Mouse (Mus musculus): ENCODE data around the gene A130010J15Rik.
A peak's percentile ranks its signal among the peaks of the same experiment; 100 is the strongest.

Gene A130010J15Rik

DNA sequence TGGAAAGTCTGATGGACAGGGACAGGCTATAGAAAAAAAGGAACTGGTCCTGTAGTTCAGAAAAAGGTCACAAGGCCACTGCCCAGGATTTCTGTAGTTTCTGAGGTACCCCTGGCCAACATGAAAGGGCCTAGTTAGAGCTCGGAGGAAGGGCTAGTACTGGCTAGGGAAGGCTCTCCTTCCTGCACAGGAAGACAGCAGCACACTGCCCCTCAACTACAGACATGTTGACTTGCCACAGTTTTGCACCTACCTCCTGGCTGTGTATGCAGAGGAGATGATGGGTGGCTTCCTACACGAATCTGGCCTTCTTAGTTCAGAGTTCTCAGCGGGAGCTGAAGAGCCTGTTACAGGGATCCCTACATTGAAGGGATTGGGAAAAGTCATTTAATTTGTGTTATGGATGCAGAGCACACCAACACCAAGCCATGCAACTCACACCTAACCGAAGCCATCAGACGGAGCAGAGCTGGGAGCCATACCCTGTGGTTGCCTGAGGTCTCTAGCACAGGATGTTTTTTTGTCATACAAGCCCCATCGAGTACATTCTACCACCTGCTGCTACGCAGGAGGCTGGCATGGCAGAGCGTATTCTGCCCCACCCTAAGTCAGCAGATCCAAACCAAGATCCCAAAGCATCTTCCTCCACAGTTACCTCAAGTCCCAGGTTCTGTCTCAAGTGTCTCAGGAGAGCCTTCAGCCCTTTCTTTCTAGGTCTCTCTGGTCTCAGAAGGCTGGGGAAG lies 33.0 kb downstream of the A130010J15Rik start:
- DNase-seq (ENCODE audit: low read depth, low spot score): no peak

DNA sequence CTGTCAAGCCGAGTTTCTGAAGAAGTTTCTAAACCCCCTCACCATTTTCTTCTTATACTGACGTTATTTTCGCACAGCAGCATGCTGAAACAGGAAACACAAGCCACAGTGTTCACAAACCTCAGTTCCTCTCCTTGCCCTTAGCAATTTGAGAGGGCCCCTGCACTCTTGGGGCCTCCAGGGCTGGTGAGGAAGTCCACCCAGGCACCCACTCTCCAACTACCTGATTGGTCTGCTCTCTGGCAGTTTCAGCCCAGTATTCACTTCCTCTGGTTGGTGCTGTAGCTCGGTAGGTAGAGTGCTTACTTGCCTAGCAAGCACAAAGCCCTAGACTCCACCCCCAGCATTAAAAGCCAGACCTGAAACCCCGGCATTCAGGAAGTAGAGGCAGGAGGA lies 33.5 kb downstream of the A130010J15Rik start, which contains the start of gene Traf3ip3:
Traf3ip3 (minus strand) TSS at position 321 of the 396 bp plus-strand sequence.
- DNase-seq (ENCODE audit: low read depth, low spot score): peak; percentile 39

DNA sequence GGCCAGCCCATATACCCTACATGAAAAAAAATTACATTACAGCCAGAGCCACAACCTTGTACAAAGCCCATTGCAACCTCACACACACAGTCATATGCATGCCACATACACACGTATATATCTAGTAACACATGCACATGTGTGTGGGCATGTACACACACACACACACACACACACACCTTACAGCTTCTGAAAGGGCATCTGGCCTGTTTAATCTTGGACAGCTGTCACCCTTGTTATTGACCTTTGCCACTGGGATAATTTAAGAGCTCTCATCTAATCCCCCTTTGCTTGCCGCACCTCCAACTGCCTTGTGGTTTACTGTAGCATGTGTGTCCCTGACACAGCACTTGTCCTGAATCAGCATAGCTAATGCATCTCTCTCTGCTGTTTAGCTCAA lies 36.0 kb downstream of the A130010J15Rik start:
- no peak for DNase-seq (ENCODE audit: low read depth, low spot score)

DNA sequence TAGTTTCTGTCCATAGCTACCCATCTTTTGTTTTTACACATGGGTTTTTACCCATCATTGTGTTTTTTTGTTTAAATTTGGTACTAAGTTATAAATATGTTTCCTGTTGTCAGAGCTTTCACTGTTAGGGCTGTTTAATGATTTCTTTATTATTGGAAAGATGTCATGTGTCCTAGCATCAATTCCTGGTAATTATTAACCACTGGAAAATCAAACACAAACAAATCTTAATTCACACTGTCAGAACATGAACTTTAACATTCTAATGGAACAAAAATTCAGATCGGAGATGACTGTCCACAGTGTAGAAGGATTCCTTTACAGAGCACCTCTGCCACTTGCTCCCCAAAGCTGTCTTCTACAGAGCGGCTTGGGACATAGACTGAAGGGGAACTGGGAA lies 37.6 kb downstream of the A130010J15Rik start:
- no peak for DNase-seq (ENCODE audit: low read depth, low spot score)

DNA sequence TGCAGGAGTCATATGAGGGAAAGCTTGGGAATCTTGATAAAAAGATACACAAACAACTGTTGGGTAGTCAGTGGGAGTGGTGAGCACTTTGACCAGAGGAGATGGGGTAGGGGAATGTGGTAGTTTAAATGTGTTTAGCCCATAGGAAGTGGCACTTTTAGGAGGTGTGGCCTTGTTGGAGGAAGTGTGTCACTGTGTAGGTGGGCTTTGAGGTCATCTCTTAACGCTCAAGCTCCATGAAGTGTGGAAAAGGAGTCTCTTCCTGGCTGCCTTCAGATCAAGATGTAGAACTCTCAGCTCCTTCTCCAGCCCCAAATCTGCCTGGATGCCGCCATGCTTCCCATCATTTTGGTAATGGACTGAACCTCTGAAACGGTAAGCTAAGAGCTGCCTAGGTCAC lies 39.7 kb downstream of the A130010J15Rik start, which contains the start of gene Lamb3:
Lamb3 (plus strand) TSS at position 197 of the 400 bp plus-strand sequence.
- no peak for DNase-seq (ENCODE audit: low read depth, low spot score)

DNA sequence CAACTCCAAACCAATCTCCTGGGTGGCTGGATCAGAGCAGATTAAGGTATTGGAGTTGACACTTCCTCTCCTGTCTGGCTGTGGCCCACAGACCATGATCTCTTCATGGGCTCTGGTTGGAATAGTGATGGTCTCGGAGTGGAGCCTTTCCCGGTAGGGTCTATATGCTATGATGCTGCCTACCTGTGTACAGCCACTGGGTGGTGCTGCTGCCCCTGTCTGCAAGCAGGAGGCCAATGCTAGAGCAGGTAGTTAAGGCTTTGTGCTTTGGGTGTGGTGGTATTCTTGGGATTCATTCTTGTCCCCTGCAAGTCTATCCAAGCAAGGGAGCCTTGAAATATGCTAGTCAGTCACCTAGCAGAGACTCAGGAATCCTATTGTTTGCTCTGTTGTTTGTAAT lies 40.3 kb downstream of the A130010J15Rik start:
- DNase-seq (ENCODE audit: low read depth, low spot score): no peak

DNA sequence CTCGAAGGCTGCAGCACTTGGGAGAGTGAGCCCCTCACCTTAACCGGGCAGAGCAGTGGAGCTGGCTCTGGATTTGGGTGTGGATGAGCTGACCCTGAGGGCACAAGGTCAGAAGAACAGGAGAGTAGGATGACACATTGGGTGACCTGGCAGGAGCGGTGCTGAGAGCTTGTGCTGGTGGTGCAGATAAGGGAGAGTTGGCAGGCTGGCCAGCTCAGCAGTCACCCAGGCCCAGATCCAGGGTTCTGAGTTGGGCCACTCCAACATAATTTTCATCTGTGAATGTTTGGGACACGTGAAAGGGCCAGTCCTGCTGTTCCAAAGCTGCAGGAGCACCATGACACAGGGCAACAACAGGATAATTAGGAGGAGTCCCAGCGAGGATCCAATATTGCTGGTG lies 43.5 kb downstream of the A130010J15Rik start:
- no peak for DNase-seq (ENCODE audit: low read depth, low spot score)

DNA sequence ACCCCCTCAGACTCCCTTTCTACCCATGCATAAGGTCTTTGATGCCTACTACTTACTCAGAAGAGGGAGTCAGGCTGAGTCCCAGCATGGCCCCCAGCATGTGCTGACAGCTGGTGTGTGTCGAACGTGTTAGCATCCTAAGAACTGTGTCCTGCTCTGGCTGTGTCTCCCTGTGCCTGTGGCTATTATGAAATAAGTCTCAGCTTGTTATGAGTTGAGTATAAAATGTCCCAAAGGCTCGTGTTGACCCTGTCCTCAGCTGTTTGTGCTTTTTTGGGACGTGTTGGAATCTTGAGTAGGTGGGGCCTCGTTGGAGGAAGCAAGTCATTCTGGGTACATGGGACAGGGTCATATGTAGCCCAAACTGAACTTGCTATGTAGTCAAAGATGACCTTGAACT lies 46.2 kb downstream of the A130010J15Rik start:
- DNase-seq (ENCODE audit: low read depth, low spot score): no peak

DNA sequence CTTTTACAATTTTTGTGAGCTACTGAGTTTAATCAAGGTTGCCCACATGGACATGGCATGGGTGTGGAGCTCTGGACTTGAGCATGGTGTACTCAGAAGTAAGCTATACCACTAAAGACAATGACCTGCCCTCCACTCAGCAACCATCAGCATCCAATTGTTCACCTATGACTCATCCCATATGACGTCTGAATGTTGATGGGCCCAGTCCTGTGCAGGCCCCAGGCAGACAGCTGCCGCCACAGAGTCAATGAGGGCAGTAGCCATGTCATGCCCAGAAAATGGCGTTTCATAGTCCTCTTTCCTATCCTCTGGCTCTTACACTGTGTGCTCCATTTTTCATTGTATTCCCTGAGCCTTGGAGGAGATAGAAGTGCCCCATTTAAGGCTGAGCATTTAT lies 48.2 kb downstream of the A130010J15Rik start:
- no peak for DNase-seq (ENCODE audit: low read depth, low spot score)

DNA sequence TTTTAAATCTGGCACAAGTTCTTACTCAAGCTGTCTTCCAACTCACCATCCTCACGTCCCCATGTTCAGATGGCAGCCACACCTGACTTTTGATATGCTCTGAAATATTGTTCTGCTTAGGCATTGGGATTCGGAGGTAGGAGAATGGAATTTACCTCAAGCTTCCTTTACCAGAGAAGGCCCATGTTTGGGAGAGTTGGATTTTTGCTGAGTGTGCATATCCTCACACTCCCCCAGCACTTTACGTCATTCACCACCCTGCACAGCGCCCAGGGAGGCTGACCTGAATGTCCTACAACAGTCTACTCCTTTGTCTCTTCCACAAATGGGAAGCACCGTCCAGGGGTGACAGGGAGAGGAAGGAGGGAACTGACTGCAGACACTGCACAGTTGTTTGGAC lies 52.6 kb downstream of the A130010J15Rik start:
- DNase-seq (ENCODE audit: low read depth, low spot score): no peak

DNA sequence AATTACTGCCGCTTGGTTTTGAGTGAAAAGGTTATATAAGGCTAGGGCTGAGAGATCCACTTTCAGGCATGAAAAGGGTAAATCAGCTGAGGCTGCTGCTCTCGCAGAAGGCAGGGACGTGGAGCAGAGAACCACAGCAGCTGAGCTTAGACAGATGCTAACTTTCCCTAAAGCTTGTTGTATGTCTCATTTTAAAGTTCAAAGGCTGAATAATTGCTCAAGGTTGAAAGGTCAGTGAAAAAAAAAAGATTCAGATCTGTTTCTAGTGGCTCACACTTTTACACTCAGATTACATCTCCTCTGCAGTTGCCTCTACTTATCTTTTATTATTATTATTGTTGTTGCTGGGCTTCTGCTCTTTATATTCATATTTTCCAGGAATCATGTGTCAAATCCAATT lies 57.7 kb downstream of the A130010J15Rik start:
- DNase-seq (ENCODE audit: low read depth, low spot score): no peak

DNA sequence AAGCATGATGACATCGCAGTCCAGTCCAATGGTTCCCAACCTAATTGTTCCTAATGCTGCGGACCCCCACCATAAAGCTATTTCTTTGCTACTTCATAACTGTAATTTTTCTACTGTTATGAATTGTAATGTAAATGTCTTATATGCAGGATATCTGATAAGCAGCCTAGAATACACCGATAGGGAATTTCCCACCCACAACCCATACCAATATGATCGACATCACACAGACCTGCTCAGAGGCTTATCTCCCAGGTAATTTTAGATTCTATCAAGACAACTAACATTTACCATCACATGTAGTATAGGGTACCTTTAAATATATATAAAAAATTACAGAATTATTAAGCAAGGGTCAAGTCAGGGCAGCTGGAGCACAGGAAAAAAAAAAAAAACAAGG lies 58.3 kb downstream of the A130010J15Rik start:
- DNase-seq (ENCODE audit: low read depth, low spot score): no peak

DNA sequence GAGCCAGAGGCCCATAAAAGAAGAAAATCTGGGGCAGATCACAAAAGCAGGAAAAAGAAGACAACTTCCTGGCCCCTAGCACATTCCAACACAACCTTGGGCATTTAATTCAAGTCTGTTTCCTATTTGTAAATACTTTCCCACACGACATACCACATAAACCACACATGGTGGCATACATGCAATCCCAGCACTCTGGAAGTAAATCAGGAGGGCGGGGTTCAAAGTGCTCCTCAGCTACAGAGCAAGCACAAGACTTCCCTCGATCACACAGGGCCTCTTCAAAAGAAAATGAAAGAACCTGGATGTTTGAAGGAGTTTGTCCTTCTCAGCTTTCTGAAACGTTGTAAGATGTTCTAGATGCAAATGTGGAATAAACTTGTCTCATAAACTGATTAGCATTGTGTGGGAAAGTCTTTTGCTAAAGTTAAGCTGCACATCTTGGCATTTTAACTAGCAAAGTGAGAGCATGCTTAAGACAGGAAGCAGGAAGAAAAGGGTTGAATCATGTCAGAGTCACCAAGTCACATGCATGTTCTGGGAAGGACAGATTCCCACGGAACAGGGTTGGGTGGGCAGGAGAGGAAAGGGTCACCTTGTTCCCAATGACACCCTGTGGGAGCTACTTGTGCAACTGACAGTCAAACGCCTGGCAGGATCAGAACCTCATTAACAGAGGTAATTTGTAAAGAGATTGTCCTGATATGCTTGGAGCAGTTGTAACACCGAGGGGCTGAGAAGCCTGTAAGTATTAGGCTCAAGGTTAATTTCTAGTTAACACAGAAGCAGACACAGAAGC lies 59.1 kb downstream of the A130010J15Rik start:
- DNase-seq (ENCODE audit: low read depth, low spot score): peak; percentile 19

Data from telencephalon, adult 2 months (tissue).